Mouse (Mus musculus) cerebellum, postnatal 25 days (tissue): ENCODE measurements around the gene Olfr71.
A peak's percentile ranks its signal among the peaks of the same experiment; 100 is the strongest.

Experiments used
- DNase-seq, 2 experiments: peaks; one replicate each; pipeline ENCODE4 v3.0.0; 2021; ENCODE audit warnings: mixed read lengths in 2 of 2

The Olfr71 gene

DNA sequence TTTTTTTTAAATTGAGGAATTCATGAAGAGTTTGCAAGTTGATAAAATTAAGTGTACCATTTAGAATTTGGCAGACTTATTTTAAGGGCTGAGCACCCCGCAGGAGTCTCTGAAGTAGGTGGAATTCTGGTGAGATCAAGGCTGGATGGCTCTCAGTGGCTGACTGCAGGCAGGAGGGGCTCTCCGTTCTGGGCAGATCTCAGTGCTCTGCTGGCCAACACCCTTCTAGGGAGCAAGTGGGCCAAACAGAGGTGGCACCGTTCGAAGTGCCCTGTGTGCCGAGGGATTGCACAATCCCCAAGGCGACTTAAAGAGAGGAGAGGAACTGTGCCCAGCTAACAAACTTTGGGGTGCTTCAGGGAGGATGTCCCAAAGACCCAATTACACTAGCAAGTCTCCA lies at the start of gene Olfr71:
TSS of gene Olfr71 (minus strand) at position 387 of the 400 bp plus-strand sequence.
- no peak for DNase-seq

DNA sequence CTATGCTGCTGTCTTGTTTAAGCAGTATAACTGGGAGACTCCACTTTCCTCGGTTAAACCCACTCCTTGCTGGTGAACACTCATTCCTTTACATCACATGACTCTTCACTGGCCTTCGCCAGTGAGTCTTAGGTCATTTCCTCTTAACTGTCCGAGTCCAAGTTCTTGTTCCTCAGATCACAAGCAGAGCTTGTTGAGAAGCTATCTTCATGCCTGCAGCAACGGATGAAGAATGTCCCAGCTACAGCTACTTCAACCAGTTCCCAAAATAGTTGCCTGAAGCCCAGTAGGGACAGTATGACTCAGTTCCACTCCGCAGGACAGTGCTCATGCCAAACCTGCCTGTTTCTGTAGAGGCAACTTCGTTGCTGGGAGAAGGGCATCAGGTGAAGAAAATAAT lies 47.2 kb upstream of the Olfr71 start:
- DNase-seq: no peak

DNA sequence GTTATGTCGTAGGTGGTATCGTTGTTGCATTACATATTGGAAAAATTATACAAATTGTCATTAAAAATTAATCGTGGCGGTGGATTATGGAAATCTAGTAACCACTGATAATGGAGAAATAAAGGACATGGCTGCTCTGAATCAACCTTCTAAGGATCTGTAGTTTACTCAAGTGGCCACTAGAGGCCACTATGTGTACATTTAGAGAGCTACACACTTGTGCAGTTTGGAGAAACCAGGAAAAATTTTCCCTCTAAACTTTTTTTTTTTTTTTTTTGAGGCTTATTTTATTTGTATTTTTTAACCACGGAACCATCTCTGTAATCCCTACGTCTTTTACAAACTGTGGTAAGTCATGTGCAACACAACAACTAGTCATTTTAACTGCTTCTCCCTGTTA lies 35.1 kb upstream of the Olfr71 start:
- no peak for DNase-seq

DNA sequence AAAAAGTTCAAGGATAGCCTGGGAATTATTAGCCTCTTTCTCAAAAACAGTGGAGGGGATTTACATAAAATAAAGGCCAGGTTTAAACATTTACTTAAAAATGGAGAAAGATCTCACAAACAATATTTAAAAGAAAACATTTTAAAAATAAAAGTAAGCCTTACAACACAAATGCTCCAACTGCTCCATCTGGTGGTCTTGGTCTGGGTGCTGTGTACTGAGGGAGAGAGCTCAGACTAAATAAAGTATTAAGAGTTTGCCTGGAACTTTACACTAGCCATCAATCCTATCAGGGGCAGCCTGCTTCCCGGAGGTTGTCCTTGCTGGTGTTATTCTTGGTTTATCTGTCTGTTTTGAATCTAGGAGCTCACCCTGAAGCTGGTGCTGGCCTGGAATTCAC lies 33.0 kb upstream of the Olfr71 start:
- DNase-seq: no peak

DNA sequence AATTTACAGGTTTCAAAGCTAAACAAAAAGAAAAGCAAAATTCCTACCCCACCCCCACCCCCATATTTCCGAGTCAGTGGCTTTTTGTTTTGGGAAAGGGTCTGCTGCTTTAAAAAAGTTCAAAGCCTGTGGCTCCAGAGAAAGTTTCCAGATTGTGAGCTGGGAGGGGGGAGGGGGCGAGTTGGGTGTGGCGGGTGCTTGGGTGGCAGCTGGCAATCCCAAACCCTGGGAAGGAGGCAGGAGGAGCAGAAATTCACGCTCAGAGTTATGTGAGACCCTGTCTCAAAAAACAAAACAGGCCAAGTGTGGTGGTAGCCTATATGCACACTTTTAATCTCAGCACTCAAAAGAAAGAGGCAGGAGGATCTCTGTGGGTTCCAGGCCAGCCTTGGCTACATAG lies 32.6 kb upstream of the Olfr71 start:
- DNase-seq: no peak

DNA sequence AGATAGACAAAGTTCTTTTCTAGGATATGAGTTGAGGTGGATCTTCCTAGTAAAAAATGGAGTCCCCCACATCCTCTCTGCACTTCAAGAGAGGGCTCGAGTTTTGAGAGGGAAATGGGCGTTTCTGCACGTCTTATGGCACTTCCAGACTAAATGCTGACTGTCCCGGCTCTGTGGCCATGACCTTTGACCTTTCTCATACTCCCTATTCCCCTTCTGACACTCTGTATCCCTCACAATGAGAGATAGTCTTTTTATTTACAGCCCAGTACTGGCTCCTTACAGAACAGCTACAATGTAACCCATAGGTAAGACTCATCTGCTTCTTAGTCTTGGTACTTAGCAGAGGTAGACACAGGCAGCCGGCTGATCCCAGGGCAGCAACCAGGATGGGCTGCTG lies 31.5 kb upstream of the Olfr71 start:
- DNase-seq: no peak

DNA sequence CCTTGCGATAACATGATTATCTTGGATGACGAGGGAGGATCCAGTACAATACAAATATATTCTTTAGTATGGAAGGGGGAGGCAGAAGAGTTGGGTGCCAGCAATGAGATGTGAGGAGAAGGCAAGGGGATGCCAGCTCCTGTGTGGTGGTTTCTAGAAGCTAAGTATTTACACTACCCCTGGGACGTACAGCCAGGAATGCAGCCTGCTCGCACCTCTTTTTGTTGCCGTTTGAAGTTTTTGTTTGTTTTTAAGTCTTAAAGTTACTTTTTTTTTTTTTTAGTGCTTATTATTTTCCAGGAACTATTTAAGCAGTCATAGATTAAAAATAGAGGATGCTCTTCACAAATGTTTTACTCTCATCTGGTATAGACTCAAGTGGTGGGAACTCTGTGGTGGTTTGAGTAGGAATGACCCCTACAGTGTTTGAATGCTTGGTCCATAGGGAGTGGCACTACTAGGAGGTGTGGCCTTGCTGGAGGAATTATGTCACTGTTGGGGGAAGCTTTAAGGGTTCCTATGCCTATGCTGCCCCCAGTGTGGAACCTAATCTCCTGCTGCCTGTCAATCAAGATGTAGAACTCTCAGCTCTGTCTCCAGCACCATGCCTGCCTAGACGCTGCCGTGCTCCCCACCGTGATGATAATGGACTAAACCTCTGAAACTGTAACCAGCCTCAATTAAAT lies 29.1 kb upstream of the Olfr71 start:
- DNase-seq: no peak

DNA sequence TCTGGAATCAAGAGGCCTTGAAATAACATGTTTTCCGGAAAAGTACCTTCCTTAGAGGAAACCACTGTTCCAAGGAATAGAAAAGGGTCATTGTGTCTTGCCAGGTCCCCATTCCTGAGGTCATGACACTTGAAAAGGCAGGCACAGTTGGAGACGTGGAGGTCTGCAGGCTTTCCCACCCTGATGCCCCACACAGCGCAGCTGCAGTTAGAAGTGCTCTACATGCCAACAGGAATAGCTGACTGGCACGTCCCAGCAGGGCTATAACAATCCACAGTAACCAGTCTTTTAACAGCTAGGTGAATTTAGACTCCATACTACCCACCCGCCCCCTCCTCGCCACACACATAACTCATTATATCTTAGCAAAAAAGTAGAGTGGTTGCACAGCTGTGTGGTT lies 27.1 kb upstream of the Olfr71 start:
- DNase-seq: no peak

DNA sequence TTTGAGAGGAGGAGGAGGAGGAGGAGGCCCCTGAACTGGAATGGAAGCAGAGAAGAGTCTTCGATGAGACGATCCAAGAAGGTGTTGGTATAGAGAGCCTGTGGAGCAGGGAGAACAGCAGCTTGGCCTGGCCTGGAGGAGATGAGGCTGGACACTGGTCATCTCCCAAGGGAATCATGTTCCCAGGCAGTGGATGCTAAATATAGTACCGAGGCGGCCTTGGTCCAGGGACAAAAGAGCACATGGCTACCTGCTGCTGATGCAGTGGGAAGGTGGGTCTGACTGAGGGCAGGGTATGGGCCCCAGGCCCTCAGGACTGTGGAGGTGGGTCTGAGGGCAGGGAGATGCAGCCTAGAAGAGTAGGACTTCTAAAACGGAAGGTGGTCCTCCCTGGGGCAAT lies 23.1 kb upstream of the Olfr71 start:
- no peak for DNase-seq

DNA sequence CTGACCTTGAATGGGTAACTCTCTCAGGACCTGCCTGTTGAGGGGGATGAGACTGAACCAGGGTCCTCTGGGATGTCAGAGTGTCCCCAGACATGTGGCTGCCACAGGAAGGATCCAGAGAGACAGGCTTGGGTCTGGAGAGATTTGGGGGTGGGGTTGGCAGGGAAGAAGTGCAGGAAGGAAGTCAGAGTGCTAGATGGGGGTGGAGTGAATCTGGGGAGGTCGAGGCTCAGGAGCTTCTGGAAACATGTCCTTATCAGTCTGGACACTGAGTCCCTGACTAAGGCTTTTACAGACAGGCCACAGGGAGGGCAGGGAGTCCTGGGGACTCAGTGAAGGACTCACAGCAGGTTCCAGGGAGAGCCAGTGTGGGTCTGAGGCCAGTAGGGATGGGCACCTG lies 22.1 kb upstream of the Olfr71 start:
- no peak for DNase-seq

DNA sequence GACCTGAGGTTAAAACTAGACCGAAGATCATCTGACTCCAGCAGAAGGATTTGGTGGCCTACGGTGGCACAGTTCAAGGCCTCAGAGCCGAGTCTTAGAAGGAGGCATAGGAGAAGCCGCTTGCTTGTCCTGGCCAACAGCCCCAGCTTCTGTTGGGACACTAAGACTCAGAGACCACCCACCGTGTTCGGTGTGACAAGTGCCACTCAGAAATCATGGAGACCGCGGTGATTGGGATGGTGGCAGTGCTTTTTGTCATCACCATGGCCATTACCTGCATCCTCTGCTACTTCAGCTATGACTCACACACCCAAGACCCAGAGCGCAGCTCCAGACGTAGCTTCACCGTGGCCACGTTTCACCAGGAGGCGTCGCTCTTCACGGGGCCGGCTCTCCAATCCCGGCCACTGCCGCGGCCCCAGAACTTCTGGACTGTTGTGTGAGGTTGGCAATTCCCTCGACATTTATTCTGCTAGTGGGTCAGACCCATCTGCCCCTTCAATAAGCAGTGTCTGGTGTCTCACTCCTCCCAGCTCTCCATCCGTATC lies 20.8 kb upstream of the Olfr71 start:
- no peak for DNase-seq

DNA sequence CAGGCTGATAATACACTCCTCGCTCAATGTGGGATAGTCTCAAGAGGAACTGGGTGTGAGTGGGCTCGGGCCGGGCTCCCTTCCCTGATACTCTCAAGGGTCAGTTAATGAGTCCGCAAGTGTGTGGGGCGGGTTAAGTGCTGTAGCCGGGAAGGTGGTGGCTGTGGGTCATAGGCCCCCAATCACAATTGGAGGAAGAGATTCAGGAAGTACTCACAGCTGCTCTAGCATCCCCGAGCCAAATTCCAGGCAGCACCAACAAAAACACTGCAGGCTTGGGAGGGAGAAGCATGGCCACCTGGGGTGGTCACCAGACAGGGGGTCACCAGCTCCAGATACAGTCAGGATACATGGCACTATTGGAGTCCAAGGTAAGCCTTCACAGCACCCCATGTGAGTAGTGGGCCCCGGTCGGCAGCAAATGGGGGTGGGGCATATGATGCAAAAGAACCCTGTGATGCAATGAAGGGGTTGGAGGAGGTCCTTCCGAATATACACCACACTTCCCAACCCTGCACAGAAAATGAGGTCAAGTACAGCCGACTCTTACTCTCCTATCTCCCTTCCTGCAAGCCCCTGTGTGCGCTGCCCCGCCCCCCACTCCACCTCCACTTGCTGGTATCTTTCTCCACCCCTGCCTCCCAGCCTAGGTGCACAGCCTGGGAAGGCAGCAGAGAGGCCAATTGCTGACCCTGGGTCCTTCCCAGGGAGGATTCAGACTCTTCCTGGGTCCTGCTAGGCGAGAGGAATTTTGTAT lies 19.9 kb upstream of the Olfr71 start, which contains the start of gene Spaar:
TSS of gene Spaar (plus strand) at position 241 of the 757 bp plus-strand sequence.
- no peak for DNase-seq

DNA sequence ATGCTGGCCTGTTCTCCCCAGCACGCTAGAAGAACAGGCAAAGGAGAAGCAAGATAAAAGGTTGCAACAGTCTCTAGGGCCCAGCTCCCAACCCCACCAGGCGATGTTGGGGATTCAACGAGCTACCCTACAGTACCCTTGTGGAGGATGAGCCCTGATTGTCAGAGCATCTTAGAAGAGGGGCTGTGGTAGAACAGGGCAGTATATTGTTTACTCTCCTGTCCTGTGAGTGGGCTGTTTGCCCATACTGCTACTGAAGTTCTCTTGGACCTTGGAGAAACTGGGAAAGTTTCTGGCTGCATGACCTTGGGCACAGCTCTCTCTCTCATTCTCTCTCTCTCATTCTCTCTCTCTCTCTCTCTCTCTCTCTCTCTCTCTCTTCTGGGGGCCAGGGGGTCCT lies 19.1 kb upstream of the Olfr71 start:
- DNase-seq: no peak

DNA sequence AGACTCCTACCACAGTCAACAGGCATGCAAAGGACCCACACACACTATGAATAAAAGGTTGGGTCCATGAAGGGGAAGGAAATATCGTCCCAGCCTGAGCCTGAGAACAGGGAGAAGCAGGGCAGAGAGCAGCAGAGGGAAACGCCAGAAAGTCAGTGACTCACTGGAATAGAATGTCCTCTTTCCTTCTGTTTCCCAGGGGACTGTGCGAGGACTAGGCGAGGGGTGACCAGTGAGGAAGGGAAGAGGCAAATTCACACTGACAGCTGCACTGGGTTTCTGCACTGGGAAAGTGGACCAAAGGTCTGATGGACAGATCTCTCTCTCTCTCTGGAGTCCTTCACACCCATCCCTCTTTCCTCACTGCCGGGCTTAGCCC lies 18.5 kb upstream of the Olfr71 start:
- DNase-seq: no peak

DNA sequence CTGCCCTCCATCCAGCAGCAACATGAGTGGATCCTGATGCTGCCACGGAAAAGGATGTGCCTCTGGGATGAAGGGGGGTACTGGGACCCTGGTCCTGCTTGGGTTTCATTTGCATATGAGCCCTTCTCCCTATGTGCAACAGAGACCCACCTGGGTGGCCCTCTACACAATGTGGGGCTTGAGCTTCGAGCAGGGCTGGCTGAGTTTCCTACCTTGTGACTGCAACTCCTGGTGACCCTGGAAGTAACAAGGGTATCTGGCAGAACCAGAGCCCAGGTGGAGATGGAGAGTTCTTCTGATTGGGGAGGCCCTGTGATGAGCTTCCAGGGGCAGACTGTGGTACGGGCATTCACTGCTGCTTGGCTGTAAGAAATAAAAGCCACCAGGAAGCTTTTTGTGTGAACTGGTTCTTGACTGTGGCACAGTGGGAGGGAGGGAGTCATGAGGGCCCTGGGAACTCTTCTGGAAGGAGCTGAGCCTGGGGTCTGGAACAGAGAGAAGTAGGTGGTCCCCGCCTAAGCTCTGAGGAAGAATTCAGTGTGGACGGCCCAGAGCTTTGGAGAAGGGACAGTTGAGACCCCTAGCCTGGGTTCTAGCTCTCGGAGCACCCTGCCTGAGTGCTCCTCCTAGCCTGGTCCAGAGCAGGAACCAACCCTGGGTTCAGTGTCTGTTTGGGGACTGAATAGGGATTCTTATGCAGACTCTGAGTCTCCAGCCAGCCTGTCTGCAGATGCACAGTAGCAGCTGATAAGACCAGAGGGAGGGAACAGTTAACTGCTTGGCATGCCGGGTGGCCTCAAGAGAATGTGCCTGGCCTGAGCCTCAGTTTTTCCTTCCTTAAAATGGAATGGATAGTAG lies 17.9 kb upstream of the Olfr71 start:
- DNase-seq: no peak

DNA sequence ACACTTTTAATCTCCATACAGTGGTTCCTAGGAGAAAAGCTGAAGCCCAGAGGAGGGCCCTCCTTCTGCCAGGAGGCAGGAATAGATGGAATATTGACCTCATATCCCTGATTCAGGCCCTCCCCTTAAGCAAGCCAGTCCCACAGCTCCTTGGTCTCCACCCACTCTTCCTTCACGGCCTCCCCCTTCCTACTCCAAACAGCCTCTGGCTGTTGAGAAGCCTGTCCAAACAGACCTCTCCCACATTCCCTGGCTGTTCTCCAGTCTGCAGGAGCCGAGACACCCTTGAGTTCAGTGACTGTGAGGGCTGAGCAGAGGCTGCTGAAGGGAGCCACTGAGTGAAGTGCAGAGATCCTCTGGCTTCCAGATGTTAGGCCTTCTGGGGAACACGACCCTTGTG lies 16.9 kb upstream of the Olfr71 start, which contains the start of gene Hrct1:
TSS of gene Hrct1 (plus strand) at position 194 of the 400 bp plus-strand sequence.
- DNase-seq: no peak

DNA sequence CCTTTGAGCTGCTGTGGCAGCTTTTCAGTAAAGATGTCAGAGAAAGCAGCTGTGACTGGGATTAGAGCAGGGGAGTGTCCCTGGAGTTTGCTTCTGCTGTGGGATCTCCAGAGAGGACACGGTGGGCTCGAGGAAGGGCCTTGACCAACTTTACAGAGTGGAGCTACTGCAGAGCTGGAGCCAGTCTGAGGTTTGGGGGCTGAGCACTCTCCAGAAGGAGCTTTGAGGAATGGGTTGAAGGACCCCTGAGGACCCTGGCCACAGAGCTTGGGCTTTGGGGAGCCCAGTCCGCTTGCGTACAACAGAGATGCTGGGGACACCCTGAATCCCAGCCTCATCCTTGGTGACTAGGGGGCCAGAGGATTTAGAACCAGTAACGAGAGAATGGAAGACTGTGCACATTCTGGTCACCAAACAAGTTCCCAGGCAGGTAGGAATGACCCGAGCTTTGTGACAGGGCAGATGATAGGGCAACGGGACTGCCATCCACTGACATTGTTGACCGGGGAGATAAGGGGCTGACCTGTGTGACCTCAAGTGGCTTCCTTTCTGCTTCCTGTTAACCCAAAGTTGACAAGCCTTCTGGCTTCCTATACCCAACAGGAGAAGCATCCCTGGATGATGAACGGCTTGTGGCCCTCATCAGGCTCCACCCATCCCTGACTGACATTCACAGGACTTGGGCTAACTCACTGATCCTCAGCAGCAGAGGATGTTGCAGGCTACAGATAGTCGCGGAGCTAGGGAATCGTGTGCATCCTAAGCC lies 16.4 kb upstream of the Olfr71 start:
- no peak for DNase-seq

DNA sequence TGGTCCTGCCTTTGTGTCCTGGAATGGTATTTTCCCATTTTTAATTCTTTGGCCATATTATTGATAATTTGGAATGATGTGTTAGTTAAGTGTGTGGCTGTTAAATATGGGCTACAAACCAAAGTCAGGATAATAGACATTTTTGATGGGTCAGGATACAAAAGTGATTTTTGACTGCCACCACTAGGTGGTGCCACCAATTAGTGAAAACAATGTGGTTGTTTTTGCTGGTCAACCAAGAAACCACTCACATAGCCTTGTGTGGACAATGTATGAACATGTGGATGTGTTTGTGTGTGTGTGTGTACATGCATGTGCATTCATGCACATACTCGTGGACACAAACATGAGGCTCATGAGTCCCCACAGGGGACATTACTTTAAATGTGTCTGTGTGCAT lies 14.7 kb upstream of the Olfr71 start:
- peak in 1 of 2 experiments; percentile 62 for DNase-seq

DNA sequence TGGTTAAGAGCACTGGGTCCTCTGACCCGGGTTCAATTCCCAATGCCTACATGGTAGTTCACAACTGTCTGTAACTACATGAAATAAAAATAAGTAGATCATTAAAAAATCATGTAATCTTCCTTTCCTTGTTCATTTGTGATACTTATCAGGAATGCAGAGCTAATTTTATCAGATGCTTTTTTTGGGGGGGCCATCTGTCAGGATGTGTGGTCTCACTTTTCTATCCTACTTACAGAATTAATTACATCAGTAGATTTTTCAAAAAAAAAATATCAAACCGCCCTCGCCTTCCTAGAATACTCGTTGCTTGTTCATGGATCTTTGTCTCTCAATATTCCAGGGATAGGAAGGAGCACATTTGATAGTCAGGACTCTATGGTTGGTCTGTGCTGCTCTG lies 12.1 kb upstream of the Olfr71 start:
- DNase-seq: no peak

DNA sequence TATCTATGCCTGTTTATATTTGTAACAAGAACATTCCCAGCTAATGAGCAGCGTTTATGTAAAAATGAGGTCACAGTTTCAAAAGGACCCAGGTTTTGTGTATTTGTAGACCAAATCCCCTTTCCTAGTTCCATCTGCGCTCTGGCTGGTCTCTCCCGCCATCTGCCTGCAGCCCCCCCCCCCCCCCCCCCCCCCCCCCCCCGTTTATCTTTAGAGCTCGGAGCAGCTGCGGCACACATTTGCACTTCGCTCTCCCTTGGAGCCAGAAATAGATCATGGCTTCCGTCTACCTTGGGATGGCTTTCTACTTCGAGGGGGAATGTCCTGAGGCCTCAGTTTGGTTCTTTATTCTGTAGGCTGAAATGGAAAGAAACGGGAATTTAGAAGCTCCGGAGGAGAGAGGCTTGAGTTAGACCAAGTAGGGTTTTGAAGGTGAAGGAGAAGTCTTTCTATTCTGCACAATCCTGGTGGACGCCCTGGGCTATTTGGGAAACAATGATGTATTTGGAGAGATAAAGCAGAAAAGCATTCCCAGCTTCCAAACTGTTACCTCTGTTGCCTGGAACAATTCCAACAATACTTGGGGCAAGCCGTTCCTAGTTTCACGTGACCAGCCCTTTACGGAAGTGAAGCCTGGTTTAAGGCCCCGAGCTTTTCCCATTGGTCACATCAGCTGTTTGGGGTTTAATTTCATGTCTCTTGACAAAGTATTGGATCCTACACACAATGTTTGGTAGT lies 10.6 kb upstream of the Olfr71 start:
- DNase-seq: no peak

DNA sequence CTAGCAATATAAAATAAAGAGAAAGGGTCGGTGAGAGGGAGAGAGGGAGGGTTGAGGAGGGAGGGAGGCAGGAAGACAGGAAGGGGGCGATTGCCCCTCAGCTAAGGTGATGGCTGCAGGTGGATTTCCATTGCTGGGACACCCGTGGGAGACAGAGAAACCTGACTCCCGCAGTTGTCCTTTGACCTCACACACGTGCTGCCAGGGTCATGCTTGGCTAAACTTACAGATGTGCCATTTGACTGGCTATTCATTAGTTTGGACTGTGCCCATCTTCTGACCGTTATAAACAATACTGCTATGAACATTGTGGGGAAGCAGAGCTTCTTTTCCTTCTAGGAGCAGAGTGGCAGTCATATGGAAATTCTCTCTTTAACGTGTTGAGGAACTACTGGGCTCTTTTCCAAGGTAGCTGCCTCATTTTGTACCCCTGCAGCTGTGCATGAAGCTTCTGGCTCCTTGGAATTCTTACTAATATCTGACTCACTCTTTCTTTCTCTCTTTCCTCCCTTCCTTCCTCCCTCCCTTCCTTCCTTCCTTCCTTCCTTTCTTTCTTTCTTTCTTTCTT lies 3.7 kb upstream of the Olfr71 start:
- no peak for DNase-seq
